Mouse (Mus musculus) yolk sac, embryonic 10.5 days (tissue): Measurements from ENCODE around the gene Arid3b.

Experiments
- DNase-seq: peaks from one replicate; pipeline ENCODE4 v3.0.0-alpha.2; 2017; ENCODE audit warnings: low spot score

Arid3b gene

GRCm38 (mm10) chr9:57775736-57776135 is 60.9 kb downstream of the Arid3b start:
- no peak for DNase-seq

DNA sequence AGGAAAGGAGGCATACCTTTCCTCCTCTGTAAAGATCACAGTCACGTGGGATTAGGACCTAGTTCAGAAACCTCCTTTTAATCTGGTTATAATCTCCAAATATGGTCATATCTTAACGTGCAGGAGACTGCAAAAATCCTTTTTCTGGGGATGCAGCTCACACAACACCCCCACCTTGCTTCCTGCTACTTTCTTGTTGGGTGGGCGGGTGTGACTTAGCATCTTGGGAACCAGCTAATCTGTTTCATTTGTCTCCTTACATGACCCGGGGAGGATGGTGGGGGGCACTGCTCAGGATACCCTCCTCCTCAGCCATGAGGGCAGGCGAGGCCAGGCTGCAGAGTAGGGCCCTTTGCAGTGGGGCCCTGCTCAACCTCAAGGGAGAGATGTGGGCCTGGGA is 61.6 kb downstream of the Arid3b start:
- DNase-seq, result no peak

DNA sequence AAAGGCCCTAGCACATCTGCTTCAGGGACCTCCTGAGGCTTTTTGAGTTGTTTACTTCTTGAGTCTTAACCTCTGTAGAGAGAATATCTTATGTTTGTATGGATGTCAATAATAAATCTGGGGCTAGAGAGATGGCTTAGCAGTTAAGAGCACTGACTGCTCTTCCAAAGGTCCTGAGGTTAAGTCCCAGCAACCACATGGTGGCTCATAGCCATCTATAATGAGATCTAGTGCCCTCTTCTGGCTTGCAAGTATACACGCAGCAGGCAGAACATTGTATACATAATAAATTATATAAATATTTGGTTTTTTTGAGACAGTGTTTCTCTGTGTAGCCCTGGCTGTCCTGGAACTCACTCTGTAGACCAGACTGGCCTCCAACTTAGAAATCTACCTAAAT is 62.4 kb downstream of the Arid3b start:
- DNase-seq, result no peak

GRCm38 (mm10) chr9:57773754-57774153 is 62.8 kb downstream of the Arid3b start:
- peak; percentile 68 for DNase-seq

GRCm38 (mm10) chr9:57770836-57771235 is 65.8 kb downstream of the Arid3b start:
- no peak for DNase-seq

DNA sequence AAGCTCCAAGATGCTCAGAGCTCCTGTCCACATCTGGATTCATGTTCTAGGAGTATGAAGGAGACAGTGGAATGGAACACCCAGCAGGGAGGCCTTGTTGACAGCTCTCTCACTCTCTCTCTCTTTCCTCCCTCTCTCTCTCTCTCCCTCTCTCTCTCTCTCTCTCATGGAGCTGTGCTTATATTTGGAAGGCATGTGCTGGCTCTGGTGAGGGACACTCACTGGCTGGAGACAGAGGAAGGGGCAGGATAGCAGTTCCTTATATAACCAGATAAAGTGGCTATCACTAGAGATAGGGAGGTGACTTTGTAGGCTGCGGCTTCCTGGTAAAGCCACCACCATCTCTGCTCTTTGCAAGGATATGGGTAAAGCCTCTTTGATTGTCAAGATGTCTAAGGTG is 66.4 kb downstream of the Arid3b start:
- DNase-seq, result no peak

DNA sequence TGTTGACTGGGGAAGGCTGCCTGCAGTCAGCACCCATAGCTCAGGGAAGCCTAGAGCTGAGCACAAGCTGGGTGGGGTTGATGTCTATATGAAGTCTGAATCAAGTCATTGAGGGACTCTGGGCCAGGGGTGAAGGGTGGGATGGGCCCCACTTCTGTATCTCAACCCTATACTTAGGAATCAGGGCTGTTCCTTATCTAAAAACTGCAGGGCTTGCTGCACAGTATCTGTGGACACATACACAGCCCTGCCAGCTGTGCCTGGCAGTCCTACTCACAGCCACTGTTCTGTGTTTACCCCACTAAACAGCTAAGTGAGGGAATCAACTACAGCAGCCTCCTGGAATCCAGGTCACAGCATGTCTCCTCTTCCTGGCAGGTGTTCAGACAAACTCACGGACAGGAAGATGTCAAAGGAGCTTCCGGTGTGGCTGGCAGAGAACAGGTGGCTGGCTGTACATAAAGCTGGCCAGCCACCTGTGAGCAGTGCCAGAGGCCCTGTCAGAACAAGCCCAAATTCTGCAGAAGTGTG is 67.0 kb downstream of the Arid3b start:
- no peak for DNase-seq

- no peak for DNase-seq
Measured at GRCm38 (mm10) chr9:57767231-57767630, 69.4 kb downstream of the Arid3b start.

DNA sequence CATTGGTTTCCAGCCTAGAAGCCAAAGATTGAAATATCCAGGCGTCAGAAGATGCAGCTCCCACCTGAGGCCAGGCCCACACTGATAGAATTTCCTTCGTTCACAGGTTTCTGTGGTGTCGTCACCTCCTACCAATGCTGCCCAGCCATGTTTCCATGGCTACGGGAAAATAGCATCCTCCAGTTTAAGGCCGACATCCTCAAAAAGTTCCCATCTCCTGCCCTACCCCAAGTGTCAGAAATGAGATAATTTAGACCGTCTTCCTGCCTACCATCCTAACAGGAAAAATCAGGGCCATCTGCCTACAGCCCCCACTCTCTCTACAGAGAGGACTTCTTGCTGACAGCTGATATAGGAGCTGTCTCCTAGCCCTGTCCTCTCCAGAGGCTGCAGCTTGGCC is 70.2 kb downstream of the Arid3b start:
- DNase-seq, result no peak

- peak; percentile 74 for DNase-seq
Measured at GRCm38 (mm10) chr9:57765364-57766351, 70.9 kb downstream of the Arid3b start, which contains the start of gene Clk3. Clk3 (minus strand) TSS chr9:57765860.

DNA sequence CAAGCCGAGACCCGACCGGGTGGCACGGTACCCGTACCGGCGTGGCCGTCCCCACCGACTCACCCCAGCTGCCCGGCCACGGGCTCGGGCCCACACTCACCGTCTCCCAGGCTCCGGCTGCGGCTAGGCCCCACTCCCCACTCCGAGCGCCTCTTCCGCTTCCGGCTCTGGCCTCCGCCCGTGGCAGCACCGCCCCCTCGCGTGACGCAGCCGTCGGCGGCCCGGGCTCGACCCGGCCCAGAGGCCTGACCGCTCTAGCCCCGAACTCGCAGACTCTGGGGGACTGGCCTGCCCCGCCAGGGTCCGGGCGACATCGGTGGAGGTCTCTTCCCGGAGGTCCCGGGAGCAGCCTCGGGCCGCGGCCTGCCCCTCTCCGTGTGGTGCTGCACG is 71.6 kb downstream of the Arid3b start:
- peak; percentile 95 for DNase-seq

DNA sequence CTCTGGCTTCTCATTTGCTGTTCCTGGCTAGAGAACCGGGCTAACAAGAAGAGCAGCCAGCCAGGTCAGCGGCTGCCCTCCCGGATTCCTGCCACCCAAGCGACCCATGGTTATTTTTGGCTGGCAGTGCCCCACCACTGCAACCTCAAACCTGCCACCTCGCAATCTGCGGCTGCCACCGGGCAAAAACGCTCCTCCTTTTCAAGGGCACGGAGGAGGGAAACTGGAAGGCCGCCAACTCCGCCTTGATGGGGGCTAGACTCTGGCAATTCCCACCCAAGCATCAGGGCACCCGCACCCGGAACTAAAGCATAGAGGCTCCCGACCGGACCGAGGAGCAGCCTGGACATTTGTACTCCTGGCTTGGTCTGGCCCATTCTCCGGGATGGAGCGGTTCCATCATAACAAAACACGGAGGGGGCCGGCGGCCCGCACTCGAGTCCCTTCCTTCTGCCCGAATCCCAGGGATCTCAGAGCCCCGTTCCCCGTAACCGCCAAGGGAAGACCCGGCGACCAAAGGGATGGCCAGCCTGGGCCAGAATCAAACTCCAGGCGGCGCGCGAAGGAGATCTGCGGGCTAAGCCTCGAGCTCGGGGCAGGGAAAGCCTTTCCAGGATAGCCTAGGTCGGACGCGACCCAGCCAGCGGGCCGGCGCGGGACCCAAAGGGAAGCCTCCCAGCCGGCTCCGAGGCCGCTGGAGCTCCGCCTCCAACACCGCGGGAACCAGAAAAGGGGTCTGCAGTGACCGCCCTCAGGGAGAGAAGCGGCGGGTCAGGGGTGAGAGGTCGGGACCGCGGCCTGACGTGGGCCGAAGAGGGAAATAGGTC is 72.2 kb downstream of the Arid3b start:
- DNase-seq, result no peak

DNA sequence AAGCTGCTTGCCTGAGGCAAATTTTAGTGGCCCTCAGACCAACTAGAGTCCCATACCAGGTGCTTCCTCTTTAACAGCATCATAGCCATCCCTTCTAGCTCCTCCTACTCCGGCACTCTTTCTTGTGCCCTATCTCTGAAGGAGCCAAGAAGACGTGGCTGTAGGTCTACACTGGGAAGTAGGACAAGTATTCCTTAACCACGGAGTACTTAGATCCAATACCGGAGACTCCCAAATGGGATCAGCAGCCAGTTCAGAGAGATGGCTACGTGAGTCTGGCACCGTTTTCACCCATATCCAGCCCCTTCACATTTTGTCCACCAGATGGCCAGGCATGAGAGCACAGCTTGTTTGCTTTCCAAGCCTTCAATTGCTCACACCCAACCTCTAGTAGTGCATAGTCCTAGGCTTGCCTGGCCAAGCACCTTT is 74.0 kb downstream of the Arid3b start:
- DNase-seq, result no peak

DNA sequence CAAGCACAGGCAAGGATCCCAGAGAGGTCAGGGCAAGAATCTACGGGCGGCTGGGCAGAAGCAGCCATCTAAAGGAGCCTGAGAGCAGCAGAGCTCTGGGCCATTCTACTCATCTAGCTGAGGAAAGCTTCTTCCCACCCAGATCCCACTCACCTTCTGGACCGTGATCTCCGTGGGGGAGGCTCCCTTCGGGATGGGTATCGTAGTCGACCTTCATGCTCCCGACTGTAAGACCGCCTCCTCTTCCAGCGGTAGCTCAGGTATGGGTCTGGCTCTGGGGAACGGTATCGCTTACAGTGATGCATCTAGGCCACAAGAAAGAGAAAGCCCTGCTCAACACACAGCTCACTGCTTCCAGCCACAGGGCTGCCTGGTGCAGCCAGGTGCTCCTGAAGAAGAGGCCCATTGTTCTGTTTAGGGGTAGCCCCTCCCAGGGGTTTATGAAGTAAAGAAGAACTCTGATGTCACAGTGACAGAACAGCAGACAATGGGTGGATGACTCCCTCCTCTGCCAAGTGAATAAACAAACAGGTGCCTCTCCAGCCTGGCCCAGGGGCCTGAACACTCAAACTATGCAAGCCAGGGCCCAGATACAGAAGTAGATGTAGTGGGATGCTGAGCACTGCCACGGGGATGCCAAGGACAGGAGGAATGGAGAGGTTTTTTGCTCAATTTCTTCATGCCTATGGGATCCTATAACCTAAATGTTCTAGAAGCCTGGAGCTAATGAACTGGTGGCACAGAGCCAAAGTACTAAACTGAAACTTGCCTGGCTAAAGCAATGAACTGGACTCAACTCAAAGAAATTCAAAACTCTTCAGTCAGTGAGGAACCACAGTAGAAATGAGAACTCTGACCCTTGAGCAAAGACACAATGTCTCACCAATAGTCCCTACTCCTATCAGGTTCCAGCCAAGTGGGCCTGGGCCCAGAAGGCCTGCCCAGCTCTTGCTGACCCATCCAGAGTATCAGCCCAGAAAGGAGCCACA is 74.7 kb downstream of the Arid3b start:
- no peak for DNase-seq

- DNase-seq, result no peak
Measured at GRCm38 (mm10) chr9:57760416-57761146, 76.0 kb downstream of the Arid3b start.

- peak; percentile 42 for DNase-seq
Measured at GRCm38 (mm10) chr9:57759289-57759688, 77.3 kb downstream of the Arid3b start.

DNA sequence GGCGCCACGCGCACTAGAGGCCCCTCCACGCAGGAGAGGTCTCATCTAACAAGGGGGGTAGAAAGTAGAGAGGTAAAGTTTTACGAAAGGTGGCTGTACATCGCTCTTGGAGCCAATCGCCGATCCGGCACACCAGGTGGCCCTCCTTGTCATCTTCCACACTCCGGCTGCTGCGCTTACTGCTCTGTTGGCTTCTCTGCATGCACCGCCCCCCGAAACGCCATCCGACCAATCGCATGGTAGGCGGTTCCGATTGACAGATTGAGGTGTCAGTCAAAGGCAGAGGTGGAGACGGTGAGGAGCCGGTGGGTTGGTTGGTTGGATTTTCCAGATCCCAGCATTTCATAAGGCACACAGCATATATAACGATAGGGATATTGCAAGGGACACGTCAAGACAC is 78.1 kb downstream of the Arid3b start:
- DNase-seq, result peak; percentile 49

GRCm38 (mm10) chr9:57757578-57757977 is 79.0 kb downstream of the Arid3b start:
- DNase-seq, result peak; percentile 55

GRCm38 (mm10) chr9:57750901-57751300 is 85.7 kb downstream of the Arid3b start:
- no peak for DNase-seq

DNA sequence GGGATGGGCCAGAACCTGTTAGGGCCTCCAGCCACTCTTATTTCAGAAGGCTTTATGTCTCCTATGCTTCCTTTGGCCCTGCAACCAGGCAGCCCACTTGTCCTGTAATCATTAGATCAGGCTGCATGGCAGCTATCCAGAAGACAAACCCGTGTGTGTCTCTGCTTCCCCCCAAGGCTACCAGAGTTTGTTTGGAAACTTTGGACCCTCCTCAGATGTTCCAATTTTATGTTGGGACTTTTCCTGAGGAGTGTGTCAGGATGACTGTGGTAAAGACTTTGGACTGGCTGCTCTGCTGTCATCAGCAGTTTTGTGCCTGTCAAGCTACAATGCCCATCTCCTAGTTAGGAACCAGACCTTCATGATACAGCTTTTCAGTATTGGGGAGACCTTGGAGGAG is 87.8 kb downstream of the Arid3b start:
- DNase-seq, result peak; percentile 63

DNA sequence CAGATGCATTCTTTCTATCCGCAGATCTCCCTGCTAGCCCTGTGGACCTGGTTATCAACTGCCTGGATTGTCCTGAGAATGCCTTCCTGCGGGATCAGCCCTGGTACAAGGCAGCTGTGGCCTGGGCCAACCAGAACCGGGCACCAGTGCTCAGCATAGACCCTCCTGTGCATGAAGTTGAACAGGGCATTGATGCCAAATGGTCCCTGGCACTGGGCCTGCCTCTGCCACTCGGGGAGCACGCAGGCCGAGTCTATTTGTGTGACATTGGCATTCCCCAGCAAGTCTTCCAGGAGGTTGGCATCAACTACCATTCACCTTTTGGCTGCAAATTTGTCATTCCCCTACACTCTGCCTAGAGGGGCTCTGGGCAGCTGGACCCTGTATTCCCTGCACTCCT is 88.5 kb downstream of the Arid3b start:
- no peak for DNase-seq
